Mouse (Mus musculus): ENCODE measurements around the gene S1pr4. TPM values are rescaled to one million over a fixed set of nuclear protein-coding genes. Genes with fewer than 3 reads are reported as not detected.

S1pr4 gene
- polyA plus RNA-seq, 1 experiment from 2014 or later = 2.1 TPM

- H3K36me3 ChIP-seq (ENCODE audit: control insufficient read depth, insufficient read depth) = no peaks in the 10 kb centered on the region
- WGBS = 37% methylated on average over 6 of the region's 6 CpGs
- no peak for ATAC-seq (replicated peaks; ENCODE audit: extremely low read depth, insufficient read depth, low FRiP score)
- no peaks in the 10 kb centered on the region for H3K4me1 ChIP-seq (ENCODE audit: control insufficient read depth, insufficient read depth, low read length)
- H3K4me3 ChIP-seq (ENCODE audit: low read length) = no peak overlapping the region
- no peak overlapping the region for H3K27ac ChIP-seq (ENCODE audit: low read length)
- H3K9ac ChIP-seq (ENCODE audit: low read length) = no peak overlapping the region
- H3K9me3 ChIP-seq (replicated peaks; ENCODE audit: control insufficient read depth, low read length) = no peaks in the 10 kb centered on the region
- no peak overlapping the region for H3K4me2 ChIP-seq (ENCODE audit: low read depth, low read length)
- H3K27me3 ChIP-seq (ENCODE audit: control insufficient read depth, insufficient read depth, low read length) = peaks cover 4% of the 10 kb centered on the region; the same call in 1 of the 2 replicates
Measured at GRCm38 (mm10) chr10:81507095-81507494, 7.2 kb upstream of the S1pr4 start.

- 68% methylated on average over 15 of the region's 15 CpGs for WGBS
- H3K9ac ChIP-seq (ENCODE audit: low read length) = no peak overlapping the region
Measured at GRCm38 (mm10) chr10:81505016-81505664, 5.2 kb upstream of the S1pr4 start.

GRCm38 (mm10) chr10:81502658-81503057 lies 2.7 kb upstream of the S1pr4 start:
- 10% methylated on average over 36 of the region's 36 CpGs for WGBS
- H3K27me3 ChIP-seq (ENCODE audit: control insufficient read depth, insufficient read depth, low read length) = peaks cover 4% of the 10 kb centered on the region; the same call in 1 of the 2 replicates
- no peaks in the 10 kb centered on the region for H3K36me3 ChIP-seq (ENCODE audit: control insufficient read depth, insufficient read depth)
- H3K4me3 ChIP-seq (ENCODE audit: low read length) = peak overlapping the region; percentile 43
- ATAC-seq (replicated peaks; ENCODE audit: extremely low read depth, insufficient read depth, low FRiP score) = no peak
- H3K4me2 ChIP-seq (ENCODE audit: low read depth, low read length) = peak overlapping the region; percentile 78
- no peaks in the 10 kb centered on the region for H3K9me3 ChIP-seq (replicated peaks; ENCODE audit: control insufficient read depth, low read length)
- no peaks in the 10 kb centered on the region for H3K4me1 ChIP-seq (ENCODE audit: control insufficient read depth, insufficient read depth, low read length)
- no peak overlapping the region for H3K27ac ChIP-seq (ENCODE audit: low read length)
- H3K9ac ChIP-seq (ENCODE audit: low read length) = peak overlapping the region; percentile 62

More at GRCm38 (mm10) chr10:81505016-81505664, 5.2 kb upstream of the S1pr4 start:
- H3K4me1 ChIP-seq (ENCODE audit: control insufficient read depth, insufficient read depth, low read length) = no peaks in the 10 kb centered on the region
- no peak overlapping the region for H3K4me3 ChIP-seq (ENCODE audit: low read length)
- peaks cover 4% of the 10 kb centered on the region; the same call in 1 of the 2 replicates for H3K27me3 ChIP-seq (ENCODE audit: control insufficient read depth, insufficient read depth, low read length)
- no peak for ATAC-seq (replicated peaks; ENCODE audit: extremely low read depth, insufficient read depth, low FRiP score)
- H3K27ac ChIP-seq (ENCODE audit: low read length) = no peak overlapping the region
- no peaks in the 10 kb centered on the region for H3K36me3 ChIP-seq (ENCODE audit: control insufficient read depth, insufficient read depth)
- H3K4me2 ChIP-seq (ENCODE audit: low read depth, low read length) = no peak overlapping the region
- no peaks in the 10 kb centered on the region for H3K9me3 ChIP-seq (replicated peaks; ENCODE audit: control insufficient read depth, low read length)

GRCm38 (mm10) chr10:81501863-81502262 lies 1.9 kb upstream of the S1pr4 start:
- 73% methylated on average over 5 of the region's 5 CpGs for WGBS
- ATAC-seq (replicated peaks; ENCODE audit: extremely low read depth, insufficient read depth, low FRiP score) = no peak
- H3K9me3 ChIP-seq (replicated peaks; ENCODE audit: control insufficient read depth, low read length) = no peaks in the 10 kb centered on the region
- H3K4me3 ChIP-seq (ENCODE audit: low read length) = no peak overlapping the region
- no peak overlapping the region for H3K4me2 ChIP-seq (ENCODE audit: low read depth, low read length)
- H3K9ac ChIP-seq (ENCODE audit: low read length) = no peak overlapping the region
- peaks cover 4% of the 10 kb centered on the region; the same call in 1 of the 2 replicates for H3K27me3 ChIP-seq (ENCODE audit: control insufficient read depth, insufficient read depth, low read length)
- no peak overlapping the region for H3K27ac ChIP-seq (ENCODE audit: low read length)
- H3K36me3 ChIP-seq (ENCODE audit: control insufficient read depth, insufficient read depth) = no peaks in the 10 kb centered on the region
- H3K4me1 ChIP-seq (ENCODE audit: control insufficient read depth, insufficient read depth, low read length) = peaks cover 2% of the 10 kb centered on the region; the same call in 1 of the 2 replicates

GRCm38 (mm10) chr10:81499250-81499901 lies 556 bp downstream of the S1pr4 start:
- Histone ChIP-seq H3K4me1 (ENCODE audit: control insufficient read depth, insufficient read depth, low read length) (peaks cover 14% of the 10 kb centered on the region), H3K9ac (ENCODE audit: low read length) (peak overlapping the region; percentile 5; the same call in 1 of the 2 replicates), H3K4me2 (ENCODE audit: low read depth, low read length) (peak overlapping the region; percentile 19), H3K27me3 (ENCODE audit: control insufficient read depth, insufficient read depth, low read length) (peaks cover 4% of the 10 kb centered on the region; the same call in 1 of the 2 replicates), H3K27ac (ENCODE audit: low read length) (no peak overlapping the region), H3K9me3 (replicated peaks; ENCODE audit: control insufficient read depth, low read length) (no peaks in the 10 kb centered on the region), H3K36me3 (ENCODE audit: control insufficient read depth, insufficient read depth) (no peaks in the 10 kb centered on the region), H3K4me3 (ENCODE audit: low read length) (peak overlapping the region; percentile 13; the same call in 1 of the 2 replicates)
- no peak for ATAC-seq (replicated peaks; ENCODE audit: extremely low read depth, insufficient read depth, low FRiP score)
- 59% methylated on average over 23 of the region's 23 CpGs for WGBS

- Histone ChIP-seq H3K4me2 (ENCODE audit: low read depth, low read length) (peak overlapping the region; percentile 1; the same call in 1 of the 2 replicates), H3K36me3 (ENCODE audit: control insufficient read depth, insufficient read depth) (no peaks in the 10 kb centered on the region), H3K4me1 (ENCODE audit: control insufficient read depth, insufficient read depth, low read length) (peaks cover 14% of the 10 kb centered on the region), H3K9me3 (replicated peaks; ENCODE audit: control insufficient read depth, low read length) (no peaks in the 10 kb centered on the region), H3K27ac (ENCODE audit: low read length) (no peak overlapping the region), H3K9ac (ENCODE audit: low read length) (no peak overlapping the region; the same call in 1 of the 2 replicates), H3K27me3 (ENCODE audit: control insufficient read depth, insufficient read depth, low read length) (peaks cover 4% of the 10 kb centered on the region; the same call in 1 of the 2 replicates), H3K4me3 (ENCODE audit: low read length) (no peak overlapping the region)
- ATAC-seq (replicated peaks; ENCODE audit: extremely low read depth, insufficient read depth, low FRiP score) = no peak
- 83% methylated on average over 38 of the region's 38 CpGs for WGBS
Measured at GRCm38 (mm10) chr10:81498316-81499249, 1.3 kb downstream of the S1pr4 start.

- no peaks in the 10 kb centered on the region for H3K9me3 ChIP-seq (replicated peaks; ENCODE audit: control insufficient read depth, low read length)
- no peak for ATAC-seq (replicated peaks; ENCODE audit: extremely low read depth, insufficient read depth, low FRiP score)
- WGBS = 75% methylated on average over 17 of the region's 17 CpGs
- H3K9ac ChIP-seq (ENCODE audit: low read length) = no peak overlapping the region
- H3K4me1 ChIP-seq (ENCODE audit: control insufficient read depth, insufficient read depth, low read length) = peaks cover 14% of the 10 kb centered on the region
- peak overlapping the region; percentile 66; the same call in 1 of the 2 replicates for H3K4me2 ChIP-seq (ENCODE audit: low read depth, low read length)
- no peaks in the 10 kb centered on the region for H3K27me3 ChIP-seq (ENCODE audit: control insufficient read depth, insufficient read depth, low read length)
- no peak overlapping the region; the same call in 1 of the 2 replicates for H3K4me3 ChIP-seq (ENCODE audit: low read length)
- peaks cover 3% of the 10 kb centered on the region for H3K36me3 ChIP-seq (ENCODE audit: control insufficient read depth, insufficient read depth)
- H3K27ac ChIP-seq (ENCODE audit: low read length) = no peak overlapping the region
Measured at GRCm38 (mm10) chr10:81497401-81498270, 2.3 kb downstream of the S1pr4 start.

- peaks cover 14% of the 10 kb centered on the region for H3K4me1 ChIP-seq (ENCODE audit: control insufficient read depth, insufficient read depth, low read length)
- H3K4me3 ChIP-seq (ENCODE audit: low read length) = peak overlapping the region; percentile 87
- peak overlapping the region; percentile 90 for H3K27ac ChIP-seq (ENCODE audit: low read length)
- no peaks in the 10 kb centered on the region for H3K27me3 ChIP-seq (ENCODE audit: control insufficient read depth, insufficient read depth, low read length)
- H3K9ac ChIP-seq (ENCODE audit: low read length) = peak overlapping the region; percentile 74
- WGBS = 32% methylated on average over 4 of the region's 4 CpGs
- H3K4me2 ChIP-seq (ENCODE audit: low read depth, low read length) = peak overlapping the region; percentile 66
- H3K9me3 ChIP-seq (replicated peaks; ENCODE audit: control insufficient read depth, low read length) = no peaks in the 10 kb centered on the region
- ATAC-seq (replicated peaks; ENCODE audit: extremely low read depth, insufficient read depth, low FRiP score) = no peak
- H3K36me3 ChIP-seq (ENCODE audit: control insufficient read depth, insufficient read depth) = peaks cover 7% of the 10 kb centered on the region
Measured at GRCm38 (mm10) chr10:81496969-81497368, 3.0 kb downstream of the S1pr4 start.

Data from heart, embryonic 16.5 days (tissue).